Mouse (Mus musculus): ENCODE measurements around the gene Efl1.

GRCm38 (mm10) chr7:82755602-82756155 lies 107.3 kb downstream of the Efl1 start:
- TF ChIP-seq CTCF (conservative IDR thresholded peaks at IDR 0.05; ENCODE audit: insufficient read depth, insufficient read length, low read depth, low read length) (no peak), POLR2A (IDR thresholded peaks at IDR 0.05; ENCODE audit: low read depth, low read length) (no peak)
